Mouse (Mus musculus) layer of hippocampus, adult 8-10 months (tissue): ENCODE measurements around the gene Fzd7. TPM values are rescaled to one million over a fixed set of nuclear protein-coding genes. Genes with fewer than 3 reads are reported as not detected.
"Not testable (repeated sequence)": the region's sequence is repeated elsewhere in the genome, so short reads cannot be mapped to it uniquely, and the experiment has no call there.

Source experiments
- DNase-seq, 2 experiments: peaks; one replicate each; pipeline ENCODE4 v3.0.0; 2022; ENCODE audit warnings: low spot score in 2 of 2
- total RNA-seq, 4 experiments: library from RNA; stranded (reverse); gene quantifications; 2 replicates each; pipeline ENCODE4 v1.2.4; 2022

Fzd7 gene
- 10 to 100 TPM in 1 of 4 experiments, 1 to 10 TPM in 3; 7.8 to 11.3 (median 9.3) TPM for total RNA-seq

DNA sequence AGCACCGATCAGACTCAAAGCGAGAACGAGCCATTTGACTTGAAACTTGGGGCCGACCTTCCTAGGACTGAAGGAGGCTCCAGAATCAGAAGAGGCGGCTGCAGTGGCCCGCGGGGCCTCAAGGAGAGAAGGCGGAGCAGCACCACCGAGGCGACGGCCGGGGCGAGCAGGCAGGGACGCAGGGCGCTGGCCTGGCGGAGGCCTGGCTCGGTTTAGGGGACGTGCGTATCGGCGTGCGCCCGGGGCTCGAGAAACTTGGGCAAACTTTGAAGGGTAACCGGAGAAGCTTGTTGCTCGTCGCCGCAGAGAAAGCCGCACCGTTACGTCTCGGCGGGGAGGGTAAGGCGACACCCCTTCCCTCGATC, at the start of gene Fzd7:
Gene Fzd7, plus strand, starts transcription at position 94 of the 365 bp plus-strand sequence.
- DNase-seq, result no peak

DNA sequence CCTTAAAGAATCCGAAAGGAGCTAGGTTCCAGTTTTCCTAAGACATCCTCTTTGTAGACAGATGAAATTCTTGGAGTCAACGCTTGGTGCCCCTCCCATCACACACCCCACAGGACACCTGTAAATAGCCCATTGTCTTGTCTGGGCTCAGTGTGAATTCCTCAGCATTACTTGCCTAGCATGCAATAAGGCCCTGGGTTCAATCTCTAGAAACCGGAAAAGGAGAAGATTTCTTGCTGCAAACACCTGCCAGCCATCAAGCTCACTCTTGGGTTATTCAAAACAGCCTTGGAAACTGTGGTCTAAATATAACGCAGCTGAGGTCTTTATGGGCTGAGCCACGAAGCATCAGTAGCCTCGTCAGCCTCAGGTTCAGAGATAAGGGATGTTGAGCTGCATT, 48.9 kb upstream of the Fzd7 start:
- DNase-seq, result no peak

DNA sequence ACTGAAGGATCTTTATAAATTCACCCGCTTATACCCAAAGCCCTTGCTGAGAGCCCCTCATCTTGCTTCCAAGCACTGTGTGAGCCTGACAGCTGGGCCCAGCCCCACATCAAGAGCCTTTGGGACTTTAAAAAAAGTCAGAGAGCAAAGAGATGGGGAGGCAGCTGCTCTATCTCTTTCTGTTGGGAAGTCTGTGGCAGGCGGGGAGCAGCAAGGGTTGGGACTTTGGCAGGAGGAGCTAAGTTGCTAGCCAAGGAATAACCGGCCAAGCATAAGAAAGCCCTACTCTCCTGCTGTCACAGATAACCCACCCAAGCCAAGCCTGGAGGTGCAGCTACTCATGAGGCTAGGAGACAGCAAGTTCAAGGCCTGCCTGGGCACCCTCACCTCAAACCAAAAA, 48.2 kb upstream of the Fzd7 start:
- no peak for DNase-seq

DNA sequence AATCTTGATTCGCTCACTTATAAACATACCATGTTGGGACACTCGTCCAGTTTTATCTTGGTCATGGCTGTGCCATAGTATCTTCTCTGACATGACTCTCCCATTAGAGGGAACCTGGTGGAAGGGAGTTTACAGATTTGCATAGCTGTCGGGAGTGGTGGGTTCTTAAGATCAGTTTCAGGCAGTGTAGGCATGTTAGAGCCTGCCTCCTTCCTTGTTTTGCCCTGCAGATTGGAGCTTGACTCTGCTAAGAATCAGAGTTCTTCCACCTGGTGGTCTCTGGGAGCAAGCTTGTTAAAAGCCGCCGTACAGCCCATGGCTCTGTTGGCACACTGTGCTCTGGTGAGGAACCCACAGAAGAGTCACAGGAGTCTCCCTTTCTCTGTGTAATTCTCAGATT, 47.0 kb upstream of the Fzd7 start:
- no peak for DNase-seq

DNA sequence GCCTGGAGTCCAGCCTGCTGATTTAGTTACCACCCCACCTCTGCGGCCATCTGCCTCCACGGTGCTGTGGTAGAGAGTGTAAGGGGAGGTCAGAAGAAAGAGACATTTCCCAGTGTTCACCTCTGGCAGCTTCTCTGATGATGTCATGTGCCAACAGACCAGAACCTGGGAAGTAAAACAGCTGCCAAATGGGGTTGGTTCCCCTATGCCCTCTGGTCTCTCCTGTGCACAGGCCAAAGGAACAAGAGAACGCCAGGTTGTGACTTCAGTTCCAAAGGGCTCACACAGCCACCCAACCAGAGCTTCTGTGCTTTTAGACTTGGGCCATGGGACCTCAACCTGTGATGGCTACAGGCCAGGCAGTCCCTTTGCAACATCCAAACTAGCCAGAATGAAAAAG, 45.9 kb upstream of the Fzd7 start:
- no peak for DNase-seq

DNA sequence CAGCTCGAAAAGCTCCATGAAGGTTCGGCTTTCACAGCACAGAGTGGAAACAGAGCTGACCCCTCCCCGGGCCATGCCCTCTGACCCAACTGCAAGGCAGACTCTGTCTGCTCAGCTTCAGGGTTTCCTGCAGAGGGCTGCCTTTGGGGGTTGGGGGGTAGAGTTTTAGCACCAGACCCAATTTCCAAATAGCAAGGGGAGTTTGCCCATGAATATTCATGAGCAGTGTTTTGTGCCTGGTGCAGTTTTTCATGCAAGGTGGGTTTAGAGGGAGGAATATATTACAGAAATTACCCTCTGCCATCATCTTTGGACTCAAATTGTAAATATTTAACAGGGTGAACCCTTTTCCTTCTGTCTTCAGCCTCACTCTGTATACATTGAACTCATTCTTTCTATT, 44.3 kb upstream of the Fzd7 start:
- no peak for DNase-seq

DNA sequence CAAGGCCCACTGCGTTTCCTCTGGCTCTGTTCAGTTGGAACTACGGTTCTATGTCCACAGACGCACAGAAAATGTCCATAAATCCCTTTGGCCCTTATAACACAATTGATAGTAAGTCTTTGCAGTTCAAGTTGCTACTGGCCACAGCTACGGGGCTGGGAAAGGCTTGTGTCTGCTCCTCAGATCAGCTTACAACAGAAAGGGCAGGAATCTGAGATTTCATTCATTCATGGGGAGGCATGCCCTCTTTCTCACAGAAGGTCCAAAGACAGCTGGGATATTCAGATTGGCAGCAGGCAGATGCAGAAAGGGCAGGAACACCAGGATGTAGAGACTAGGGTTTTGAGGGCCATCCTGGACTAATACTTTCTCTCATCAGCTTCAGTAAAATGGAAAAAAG, 43.9 kb upstream of the Fzd7 start:
- no peak for DNase-seq

DNA sequence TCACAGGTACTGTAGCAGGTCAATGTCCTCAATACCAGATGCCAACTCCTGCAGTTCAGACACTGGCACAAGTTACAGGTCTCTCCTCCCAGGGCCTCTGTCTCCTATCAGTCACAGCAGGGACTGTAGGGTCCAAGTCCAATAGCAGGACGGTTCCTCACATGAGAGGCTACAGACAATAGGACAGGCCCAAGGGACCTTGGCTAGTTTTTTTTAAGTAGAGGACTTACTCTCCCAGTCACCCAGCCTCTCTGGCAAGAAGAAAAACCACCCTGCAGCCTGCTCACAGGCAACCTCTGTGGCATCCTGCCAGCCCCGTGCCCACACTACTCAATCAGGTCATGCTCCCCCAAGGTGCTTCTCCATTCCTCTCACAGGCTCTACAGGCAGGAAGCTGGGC, 43.0 kb upstream of the Fzd7 start:
- DNase-seq, result no peak

DNA sequence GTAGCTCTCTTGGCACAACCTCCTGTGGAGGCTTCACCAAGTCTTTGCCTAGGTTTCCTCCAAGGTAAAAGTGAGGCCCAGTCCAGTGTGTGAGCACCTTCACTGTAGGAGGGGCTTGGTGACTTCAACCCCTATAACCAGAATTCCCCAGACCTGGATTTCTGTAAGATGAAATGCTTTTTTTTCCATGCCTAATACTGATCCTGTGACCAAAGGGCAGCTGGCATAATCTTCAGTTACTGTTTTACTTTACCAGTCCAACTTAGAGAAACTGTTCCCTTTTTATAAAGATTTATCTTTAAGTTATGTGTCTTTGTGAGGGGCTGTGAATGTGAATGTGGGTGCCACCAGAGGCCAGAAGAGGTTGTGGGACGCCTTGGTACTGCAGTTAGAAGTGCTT, 42.3 kb upstream of the Fzd7 start:
- no peak for DNase-seq

DNA sequence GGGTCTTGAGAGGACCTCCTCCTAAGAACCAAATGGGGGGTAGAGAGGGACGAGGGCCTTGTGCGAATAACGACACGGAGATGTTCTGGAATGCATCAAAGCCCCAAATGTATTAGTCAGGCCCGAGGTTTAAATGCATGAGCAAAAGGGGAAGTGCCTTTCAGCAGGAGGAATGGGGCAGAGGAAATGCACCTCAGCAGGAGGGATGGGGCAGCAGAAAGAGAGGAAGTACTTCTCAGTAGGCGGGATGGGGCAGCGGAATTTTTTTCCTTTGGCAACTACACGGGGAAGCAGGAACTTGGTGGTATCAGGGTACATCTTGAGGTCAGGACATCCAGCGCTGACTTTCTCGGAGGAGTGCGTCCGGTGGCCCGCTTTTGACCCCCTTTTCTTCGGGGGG, 39.5 kb upstream of the Fzd7 start:
- DNase-seq, result not testable (repeated sequence)

DNA sequence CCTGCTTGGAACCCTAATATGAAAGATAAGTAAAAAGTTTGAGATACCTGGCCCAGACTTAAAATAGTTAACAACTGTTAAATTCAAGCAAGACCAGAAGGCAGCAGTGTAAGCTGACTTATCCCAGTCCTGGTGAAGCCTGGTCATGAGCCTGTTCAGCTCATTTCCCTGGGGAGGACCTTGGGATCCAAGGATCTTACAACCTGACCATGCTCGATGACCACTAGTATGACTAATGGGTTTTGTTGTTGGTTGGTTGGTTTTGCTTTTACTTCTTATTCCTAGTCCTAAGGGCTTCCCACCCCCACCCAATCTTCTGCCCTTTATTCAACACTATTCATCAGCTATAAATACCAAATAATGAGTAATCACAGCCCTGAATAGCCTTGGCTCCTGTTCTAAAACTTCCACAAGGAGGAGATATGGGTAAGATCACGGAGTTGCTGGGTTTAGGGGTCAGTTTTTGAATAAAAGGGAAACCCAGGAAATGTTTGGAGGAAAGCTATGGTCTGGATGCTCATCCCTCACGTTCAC, 38.0 kb upstream of the Fzd7 start:
- DNase-seq, result no peak

DNA sequence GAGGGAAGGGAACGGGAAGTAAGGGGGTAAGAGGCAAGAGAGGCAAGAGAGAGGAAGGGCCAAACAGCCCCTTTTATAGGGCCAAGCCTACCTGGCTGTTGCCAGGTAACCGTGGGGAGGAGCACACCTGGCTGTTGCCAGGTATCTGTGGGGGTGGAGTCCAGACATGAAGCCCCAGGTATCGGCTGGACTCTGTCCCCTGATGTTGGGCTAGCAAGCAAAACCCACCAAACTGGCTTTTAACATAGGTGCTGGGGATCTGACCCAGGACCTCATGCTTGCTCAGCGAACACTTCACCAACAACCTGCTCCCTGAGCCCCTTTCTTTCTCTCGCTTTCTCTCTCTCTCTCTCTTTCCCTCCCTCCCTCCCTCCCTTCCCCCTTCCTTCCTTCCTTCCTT, 37.0 kb upstream of the Fzd7 start:
- DNase-seq, result no peak

DNA sequence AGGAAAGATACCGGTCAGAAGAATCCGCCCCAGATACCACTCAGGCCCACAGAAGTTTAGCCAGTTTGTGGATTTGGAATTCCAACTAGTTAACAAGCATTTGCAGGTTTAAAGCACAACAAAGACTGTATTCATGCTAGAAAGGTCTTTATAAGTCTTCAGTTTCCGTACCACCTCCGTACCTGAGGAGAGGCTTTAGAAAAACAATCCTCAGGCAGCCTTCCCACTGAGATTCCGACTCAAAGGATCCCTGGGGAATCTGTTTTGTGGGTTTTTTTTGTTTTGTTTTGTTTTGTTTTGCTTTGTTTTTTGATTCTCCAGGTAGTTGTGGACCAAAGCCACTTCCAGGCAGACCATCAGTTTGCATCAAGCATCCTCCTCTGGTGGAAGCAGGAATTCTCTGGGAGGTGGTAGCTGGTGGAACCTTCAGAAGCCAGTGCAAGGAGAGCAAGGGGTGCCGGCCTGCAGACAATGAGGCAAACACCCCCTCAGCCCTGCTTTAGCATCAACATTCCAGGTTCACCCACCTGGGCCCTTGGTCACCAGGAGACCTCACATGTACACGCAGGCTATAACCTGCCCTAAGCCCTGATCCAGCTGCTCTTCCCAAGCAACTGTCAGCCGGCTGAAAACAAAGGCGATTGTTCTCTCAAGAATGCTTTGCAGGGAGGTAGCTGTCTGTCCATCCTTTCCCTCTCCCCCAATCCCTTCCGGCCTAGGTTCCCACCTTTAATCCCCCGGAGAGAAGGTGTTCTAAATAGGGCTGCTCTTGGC, 33.5 kb upstream of the Fzd7 start:
- no peak for DNase-seq

DNA sequence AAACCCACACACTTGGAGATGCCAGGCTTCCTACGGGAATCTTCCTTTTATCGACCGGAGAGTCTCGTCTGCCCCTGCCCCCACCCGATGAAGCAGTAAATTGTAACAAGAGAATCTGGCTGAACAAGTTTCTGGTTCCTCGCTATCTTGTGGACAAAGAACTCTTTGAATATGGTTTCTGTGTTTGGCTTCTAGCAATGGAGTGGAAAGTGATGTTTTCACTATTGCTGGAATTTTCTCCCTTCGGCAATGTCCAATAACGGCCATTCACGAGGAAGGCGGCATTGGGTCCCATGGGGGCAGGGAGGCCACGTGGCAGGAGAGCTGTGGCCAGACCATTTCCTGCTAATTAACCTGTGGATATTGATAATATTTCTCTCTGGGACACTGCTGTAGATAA, 32.8 kb upstream of the Fzd7 start:
- DNase-seq, result no peak

DNA sequence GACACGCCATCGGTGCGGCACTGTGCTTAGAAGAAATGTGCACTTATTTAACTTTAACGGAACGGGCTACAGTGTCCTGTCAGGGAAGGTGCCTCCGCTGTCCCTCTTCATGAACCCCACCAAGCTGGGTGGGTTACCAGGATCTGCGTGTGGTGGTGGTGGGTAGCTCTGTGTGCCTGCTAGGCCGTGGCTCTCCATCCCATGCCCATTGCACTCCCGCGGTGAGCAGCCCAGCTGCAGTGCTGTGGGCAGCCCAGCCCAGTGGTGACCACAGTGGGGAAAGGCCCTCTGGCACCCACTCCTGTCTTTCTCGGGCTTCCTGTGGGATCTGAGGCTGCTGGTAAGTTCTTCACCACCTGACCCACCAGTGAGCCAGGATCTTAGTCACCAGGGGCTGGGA, 31.3 kb upstream of the Fzd7 start:
- DNase-seq, result no peak

DNA sequence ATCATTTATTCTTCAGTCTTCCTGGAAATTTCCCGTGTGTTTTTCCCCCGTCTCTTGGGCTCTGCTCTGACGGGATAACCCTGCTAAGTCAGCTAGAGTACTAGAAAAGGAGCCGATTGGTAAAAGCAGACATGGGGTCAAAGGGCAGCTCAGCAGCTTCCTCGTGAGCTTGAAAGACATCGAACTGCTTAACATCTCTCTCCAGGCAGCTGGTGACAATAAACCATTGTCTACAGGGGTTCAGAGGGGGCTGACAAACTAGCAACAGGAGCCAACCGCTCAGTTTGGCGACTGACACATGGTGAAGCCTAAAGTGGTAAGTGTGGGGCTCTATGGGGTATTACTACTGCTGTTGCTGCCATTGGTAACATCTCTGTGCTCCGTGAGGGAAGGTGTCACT, 30.6 kb upstream of the Fzd7 start:
- DNase-seq, result no peak

DNA sequence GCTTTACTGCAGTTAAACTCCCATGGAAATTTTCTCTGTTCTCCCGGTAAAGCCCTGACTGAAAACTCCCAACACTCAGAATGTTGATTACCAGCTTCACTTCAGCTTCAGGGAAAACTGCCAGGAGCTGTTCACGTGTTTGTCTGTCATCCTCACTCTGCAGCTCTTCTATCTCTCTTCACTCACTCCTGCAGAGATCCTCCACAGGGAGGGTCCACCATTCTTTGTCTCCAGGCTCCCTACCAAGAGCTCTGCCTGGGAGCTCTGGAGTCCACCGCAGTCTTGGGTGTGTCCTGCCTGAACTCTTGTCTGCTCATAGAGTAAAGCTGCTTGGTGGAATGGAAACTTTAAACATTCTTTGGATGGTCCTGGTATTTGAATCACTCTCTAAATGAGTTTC, 25.4 kb upstream of the Fzd7 start:
- no peak for DNase-seq

DNA sequence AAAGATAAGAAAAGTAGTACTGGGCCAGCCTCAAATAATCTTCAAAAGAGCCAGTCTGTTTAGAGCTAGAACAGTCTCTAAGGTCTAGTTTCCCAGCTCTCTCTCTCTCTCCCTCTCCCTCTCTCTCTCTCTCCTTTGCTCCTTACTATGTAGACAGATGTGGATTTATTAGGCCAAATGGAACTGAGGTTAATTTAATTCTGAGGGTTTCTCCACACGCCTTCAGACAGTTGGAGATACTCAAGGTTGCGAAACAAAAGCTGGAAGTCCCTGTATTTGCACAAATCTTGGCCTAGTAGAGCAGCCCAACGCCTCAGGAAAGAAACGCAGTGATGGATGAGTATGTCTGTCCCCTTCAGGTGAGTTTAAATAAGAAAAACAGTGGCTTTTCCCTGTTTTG, 24.4 kb upstream of the Fzd7 start:
- DNase-seq, result no peak

DNA sequence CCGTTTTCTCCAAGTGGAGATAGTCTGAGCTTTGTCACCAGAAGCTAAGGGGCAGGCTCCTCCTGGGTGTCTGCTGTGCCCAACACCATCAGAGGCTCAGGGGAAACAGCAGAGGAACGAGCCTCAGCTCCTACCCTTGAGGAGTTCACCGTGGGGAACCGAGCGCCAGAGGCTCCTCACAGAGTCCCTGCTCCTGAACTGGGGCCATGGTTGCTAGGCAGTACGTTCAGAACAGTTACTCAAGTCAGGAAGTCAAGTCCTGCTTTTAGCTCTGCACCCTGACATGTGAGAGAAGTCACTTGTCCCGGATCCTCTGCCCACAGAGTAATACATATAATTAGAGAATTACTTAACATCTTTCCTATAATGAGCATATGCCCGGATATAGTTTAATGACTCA, 23.3 kb upstream of the Fzd7 start:
- no peak for DNase-seq

DNA sequence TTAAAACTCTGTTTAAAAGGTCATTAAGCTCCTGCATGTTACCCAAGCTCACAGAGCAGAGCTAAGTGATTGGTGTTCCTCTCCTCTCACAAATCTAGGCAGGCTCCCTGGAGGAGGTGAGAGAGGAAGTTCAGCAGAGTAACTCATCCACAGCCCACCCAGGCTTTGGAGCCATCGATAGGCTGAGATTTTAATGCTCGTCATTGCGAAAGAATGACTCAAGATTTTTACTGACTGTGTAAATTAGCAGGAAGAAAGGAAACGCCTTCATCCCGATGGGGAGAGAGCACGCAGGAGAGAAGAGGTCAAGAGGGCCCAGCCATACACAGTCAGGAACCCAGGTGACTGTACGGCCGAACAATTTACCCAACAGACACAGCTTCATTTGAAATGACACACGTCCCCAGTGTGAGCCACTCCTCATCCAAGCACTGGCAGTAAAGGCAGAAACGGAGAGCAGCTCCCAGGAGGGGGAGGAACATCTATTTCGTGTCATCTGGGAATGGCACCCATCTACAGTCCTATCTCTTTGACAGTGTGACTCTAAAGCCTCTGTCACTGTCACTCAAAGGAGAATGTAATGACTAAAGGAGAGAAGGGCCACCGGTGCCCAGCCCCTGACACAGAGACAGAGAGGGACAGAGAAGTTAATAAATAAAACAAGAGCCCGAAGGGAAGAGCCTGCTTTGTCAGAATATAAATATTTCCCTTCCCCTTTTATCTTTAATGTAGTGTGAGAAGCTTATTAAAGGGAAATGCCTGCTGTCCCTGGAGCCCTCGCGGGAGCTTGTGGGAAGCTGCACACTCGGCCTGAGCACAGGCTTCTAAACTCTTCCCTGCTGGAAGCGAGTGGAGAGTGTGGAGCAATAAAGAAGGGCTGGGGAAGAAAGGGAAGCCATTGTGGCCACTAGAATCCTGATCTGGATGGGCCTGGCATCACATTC, 17.3 kb upstream of the Fzd7 start:
- no peak for DNase-seq

DNA sequence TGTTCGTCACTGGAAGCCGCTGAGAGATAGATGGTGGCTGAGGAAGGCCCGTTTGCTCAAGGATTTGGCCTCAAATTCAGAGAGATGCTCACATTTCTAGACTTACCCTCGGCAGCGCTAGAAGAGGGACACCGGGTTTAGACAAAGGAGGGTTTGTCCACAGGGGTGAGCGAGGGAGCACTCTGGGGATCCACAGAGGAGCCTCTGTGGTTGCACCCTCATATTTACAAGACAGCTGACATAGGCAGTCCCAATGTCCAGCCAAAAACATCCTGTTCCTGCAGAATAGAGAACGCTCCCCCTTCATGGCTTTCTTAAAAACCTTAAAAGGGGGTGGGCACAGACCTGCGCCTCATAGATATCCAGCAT, 16.6 kb upstream of the Fzd7 start:
- no peak for DNase-seq

DNA sequence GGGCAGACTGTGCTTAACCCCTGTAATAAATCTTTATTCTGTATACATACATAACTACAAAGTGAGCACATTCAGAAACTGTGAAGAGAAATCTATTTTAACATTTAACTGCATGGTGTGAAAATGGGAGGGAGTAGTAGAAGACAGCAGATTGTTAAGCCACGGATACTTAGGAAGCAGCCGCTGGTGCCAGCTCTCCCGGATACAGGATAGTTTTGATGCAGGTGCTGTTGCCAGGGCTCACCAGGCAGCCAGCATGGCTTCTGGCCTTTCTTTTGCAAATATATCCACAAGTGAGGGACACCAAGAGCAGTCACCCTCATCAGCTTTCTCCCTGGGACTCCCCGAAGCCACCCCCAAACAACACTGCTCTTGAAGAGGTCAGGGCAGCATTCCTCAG, 13.1 kb upstream of the Fzd7 start:
- no peak for DNase-seq

DNA sequence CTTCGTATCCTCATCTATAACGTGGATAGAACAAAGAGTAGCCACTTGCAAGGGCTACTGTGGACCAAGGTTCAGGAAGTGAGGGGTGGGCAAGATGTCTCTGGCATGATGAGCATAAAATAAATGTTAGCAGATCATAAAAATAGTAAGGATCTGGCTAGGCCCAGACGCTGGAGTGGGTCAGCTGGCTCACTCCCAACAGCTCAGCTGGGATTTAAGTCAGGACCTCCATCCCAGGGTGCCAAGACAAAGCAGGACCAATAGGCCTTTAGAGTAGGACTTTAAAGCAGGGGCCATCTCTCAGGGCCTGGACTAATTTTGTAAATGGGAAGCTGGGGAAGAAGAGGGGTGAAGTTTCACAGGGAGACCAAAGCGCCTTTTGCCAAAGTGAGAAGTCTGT, 11.5 kb upstream of the Fzd7 start:
- DNase-seq, result no peak
